Mouse (Mus musculus) midbrain, embryonic 14.5 days (tissue): ENCODE measurements at regions not wholly inside any gene's neighbourhood (a gene's known extent, or its start where the extent isn't known, plus 50 kb on each side); places are given as distances from the start of the nearest gene placed in this dataset.

Experiments
- ATAC-seq: fragments of 200-750 bp; cut with Nextera tagmentation; 2 replicates; pipeline ENCODE4 v1.8.0; 2017; ENCODE audit warnings: moderate number of reproducible peaks, moderate library complexity; ENCODE audit not compliant: low FRiP score, low TSS enrichment
- DNase-seq: peaks from one replicate; pipeline ENCODE4 v3.0.0-alpha.2; 2015
- H3K27ac ChIP-seq: fragments of 300-500 bp; sonication (generic); replicated peaks from 2 replicates; pipeline ENCODE4 v1.5.1; 2014; ENCODE audit warnings: mild to moderate bottlenecking, low read depth, low read length, moderate library complexity
- H3K27me3 ChIP-seq: fragments of 300-500 bp; sonication (generic); 2 replicates; pipeline ENCODE4 v1.6.1; 2014; ENCODE audit warnings: low read length, control low read depth, mixed read lengths; ENCODE audit not compliant: control insufficient read depth, insufficient read depth
- H3K36me3 ChIP-seq: fragments of 300-500 bp; sonication (generic); 2 replicates; pipeline ENCODE4 v1.6.1; 2014; ENCODE audit warnings: low read length, control low read depth; ENCODE audit not compliant: control insufficient read depth, insufficient read depth
- H3K4me1 ChIP-seq: fragments of 300-500 bp; sonication (generic); 2 replicates; pipeline ENCODE4 v1.6.1; 2014; ENCODE audit warnings: mild to moderate bottlenecking, antibody characterized with exemption, low read length, control low read depth; ENCODE audit not compliant: control insufficient read depth, insufficient read depth
- H3K4me2 ChIP-seq: fragments of 300-500 bp; sonication (generic); 2 replicates; pipeline ENCODE4 v1.6.1; 2014; ENCODE audit warnings: mild to moderate bottlenecking, low read length, moderate library complexity
- H3K4me3 ChIP-seq: fragments of 300-500 bp; sonication (generic); replicated peaks from 2 replicates; pipeline ENCODE4 v1.5.1; 2014; ENCODE audit warnings: low read depth, low read length
- H3K9ac ChIP-seq: fragments of 300-500 bp; sonication (generic); replicated peaks from 2 replicates; pipeline ENCODE4 v1.6.1; 2014; ENCODE audit warnings: mild to moderate bottlenecking, low read length, moderate library complexity
- H3K9me3 ChIP-seq: fragments of 300-500 bp; sonication (generic); 2 replicates; pipeline ENCODE4 v1.6.1; 2016; ENCODE audit warnings: low read length, control low read depth, mixed read lengths; ENCODE audit not compliant: control insufficient read depth
- WGBS: fragments of 180-500 bp; shearing (Covaris S2); extraction: QIAGEN DNeasy Blood & Tissue Kit; methylation state at CpG from one replicate; pipeline ENCODE4 v1.1.7; 2014; 5-methylcytosine and 5-hydroxymethylcytosine counted together

DNA sequence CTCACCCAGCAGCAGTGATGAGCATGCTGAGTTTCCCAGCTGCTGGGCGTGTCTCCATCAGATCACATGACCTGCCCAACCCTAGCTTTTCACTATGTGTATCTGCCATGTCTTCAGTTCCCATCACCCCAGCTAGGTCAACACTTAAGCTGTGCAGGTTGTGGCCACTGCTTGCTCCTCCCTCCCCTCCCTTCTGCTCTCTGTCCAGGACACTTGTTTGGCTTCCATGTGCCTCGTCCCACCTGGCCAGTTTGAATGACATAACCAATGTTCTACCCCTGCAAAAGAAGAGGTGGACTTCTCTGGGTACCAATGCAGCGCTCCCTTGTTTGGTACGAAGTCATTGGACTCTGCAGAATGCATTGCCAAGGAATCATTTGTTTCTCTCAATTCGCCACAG, 460.7 kb downstream of the Wdr11 start:
- 93% methylated on average over 5 of the region's 5 CpGs for WGBS
- Histone ChIP-seq H3K36me3 (no peaks in the 10 kb centered on the region), H3K4me2 (no peak overlapping the region)

DNA sequence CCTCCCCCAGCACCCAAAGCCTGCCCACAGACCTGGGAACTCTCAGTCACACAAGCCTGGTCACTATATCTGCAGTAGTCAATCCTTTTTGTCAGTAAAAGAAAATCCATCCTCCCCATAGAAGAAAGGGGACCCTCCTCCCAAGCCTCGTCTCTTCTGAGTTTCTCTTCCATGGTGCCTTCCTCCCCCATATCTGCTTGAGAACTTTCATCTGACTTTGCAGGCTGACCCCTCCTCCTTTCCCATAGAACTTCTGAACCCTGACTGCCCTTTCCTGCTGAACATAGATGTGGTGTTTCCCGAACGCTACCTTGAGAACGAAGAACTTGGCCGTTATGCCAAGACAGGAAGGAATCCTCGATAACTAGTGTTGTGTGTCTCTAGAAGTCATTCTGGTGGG, 462.5 kb downstream of the Ate1 start:
- Histone ChIP-seq H3K4me1 (no peaks in the 10 kb centered on the region), H3K9ac (no peak overlapping the region), H3K36me3 (no peaks in the 10 kb centered on the region), H3K27ac (no peak overlapping the region), H3K4me3 (no peak overlapping the region), H3K4me2 (no peak overlapping the region), H3K9me3 (no peaks in the 10 kb centered on the region), H3K27me3 (no peaks in the 10 kb centered on the region)
- ATAC-seq = no peak
- 86% methylated on average over 6 of the region's 6 CpGs for WGBS
- DNase-seq = no peak

More for the DNA sequence above, 460.7 kb downstream of the Wdr11 start:
- H3K4me3 ChIP-seq = no peak overlapping the region
- no peak overlapping the region for H3K27ac ChIP-seq
- no peaks in the 10 kb centered on the region for H3K4me1 ChIP-seq
- no peak overlapping the region for H3K9ac ChIP-seq
- H3K27me3 ChIP-seq = no peaks in the 10 kb centered on the region
- no peak for ATAC-seq
- no peak for DNase-seq
- H3K9me3 ChIP-seq = no peaks in the 10 kb centered on the region

- ATAC-seq (no peak), DNase-seq (no peak)
- Histone ChIP-seq H3K9me3 (no peaks in the 10 kb centered on the region), H3K27me3 (no peaks in the 10 kb centered on the region), H3K27ac (no peak overlapping the region), H3K4me3 (no peak overlapping the region), H3K9ac (no peak overlapping the region), H3K36me3 (no peaks in the 10 kb centered on the region), H3K4me1 (no peaks in the 10 kb centered on the region), H3K4me2 (no peak overlapping the region)
- whole genome bisulfite sequencing = 86% methylated on average over 12 of the region's 12 CpGs
These were observed 461.9 kb downstream of the Ate1 start for GRCm38 (mm10) chr7:130058267-130058666.

GRCm38 (mm10) chr7:130059684-130060607, 460.2 kb downstream of the Ate1 start:
- H3K4me3 ChIP-seq = no peak overlapping the region
- H3K9ac ChIP-seq = no peak overlapping the region
- ATAC-seq = no peak
- H3K9me3 ChIP-seq = no peaks in the 10 kb centered on the region
- 78% methylated on average over 15 of the region's 15 CpGs for WGBS
- H3K4me1 ChIP-seq = no peaks in the 10 kb centered on the region
- no peak overlapping the region for H3K4me2 ChIP-seq
- H3K36me3 ChIP-seq = no peaks in the 10 kb centered on the region
- H3K27ac ChIP-seq = no peak overlapping the region
- H3K27me3 ChIP-seq = no peaks in the 10 kb centered on the region
- no peak for DNase-seq

DNA sequence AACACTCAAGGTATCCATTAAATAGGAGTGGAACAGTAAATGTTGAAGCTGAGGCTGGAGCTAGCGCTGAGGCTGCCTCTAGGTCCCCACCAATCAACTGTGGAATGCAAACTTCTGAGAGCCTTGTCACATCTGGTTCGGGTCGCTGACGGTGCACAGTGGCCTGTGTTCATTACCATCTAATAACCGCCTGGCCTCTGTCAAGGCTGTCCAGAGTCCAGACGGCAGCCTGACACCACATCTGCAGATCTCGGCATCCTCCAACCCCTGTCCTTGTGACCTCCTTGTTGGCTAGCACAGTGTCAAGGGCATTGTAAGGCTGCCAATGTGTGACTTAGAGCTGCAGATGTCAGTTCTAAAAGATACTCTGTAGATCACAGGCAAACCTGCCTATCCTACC, 455.7 kb downstream of the Ate1 start:
- Histone ChIP-seq H3K4me1 (no peaks in the 10 kb centered on the region), H3K9ac (no peak overlapping the region), H3K36me3 (no peaks in the 10 kb centered on the region), H3K9me3 (no peaks in the 10 kb centered on the region), H3K27me3 (no peaks in the 10 kb centered on the region), H3K4me3 (no peak overlapping the region), H3K27ac (no peak overlapping the region), H3K4me2 (no peak overlapping the region)
- DNase-seq (no peak), ATAC-seq (no peak)
- WGBS = 68% methylated on average over 7 of the region's 7 CpGs

DNA sequence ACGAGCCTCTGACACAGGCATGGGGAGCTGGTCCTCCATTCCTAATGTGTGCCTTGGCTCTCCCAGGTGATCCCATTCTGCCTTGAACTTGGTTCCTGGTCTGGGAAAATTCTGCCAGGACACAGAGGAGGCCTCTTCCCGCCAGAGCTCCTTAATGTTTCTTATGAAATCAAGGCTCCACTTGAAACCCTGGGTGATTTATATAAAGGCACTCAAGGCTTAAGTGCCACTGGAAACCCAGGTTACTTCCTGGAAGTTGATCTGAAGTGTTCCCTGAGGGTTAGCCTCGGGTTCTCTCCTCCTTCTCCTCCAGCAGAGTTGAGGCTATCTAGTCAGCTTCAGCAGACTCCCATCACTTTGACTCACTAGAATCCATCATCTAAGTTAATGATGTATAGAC, 451.9 kb downstream of the Ate1 start:
- Histone ChIP-seq H3K4me2 (no peak overlapping the region), H3K36me3 (no peaks in the 10 kb centered on the region), H3K27ac (no peak overlapping the region), H3K27me3 (no peaks in the 10 kb centered on the region), H3K9me3 (no peaks in the 10 kb centered on the region), H3K9ac (no peak overlapping the region), H3K4me3 (no peak overlapping the region), H3K4me1 (peaks cover under 1% of the 10 kb centered on the region; the same call in 1 of the 2 replicates)
- ATAC-seq = no peak
- DNase-seq = no peak
- WGBS = 68% methylated on average over 3 of the region's 3 CpGs

GRCm38 (mm10) chr7:130073388-130073787, 446.8 kb downstream of the Ate1 start:
- no peak overlapping the region for H3K9ac ChIP-seq
- DNase-seq (no peak), ATAC-seq (no peak)
- 63% methylated on average over 11 of the region's 11 CpGs for WGBS
- no peak overlapping the region for H3K4me3 ChIP-seq
- H3K27me3 ChIP-seq = no peaks in the 10 kb centered on the region
- peak overlapping the region; percentile 51 for H3K4me2 ChIP-seq
- H3K27ac ChIP-seq = no peak overlapping the region
- no peaks in the 10 kb centered on the region for H3K36me3 ChIP-seq
- no peaks in the 10 kb centered on the region for H3K9me3 ChIP-seq
- peaks cover 4% of the 10 kb centered on the region; the same call in 1 of the 2 replicates for H3K4me1 ChIP-seq

GRCm38 (mm10) chr7:130073890-130074819, 446.0 kb downstream of the Ate1 start:
- Histone ChIP-seq H3K9me3 (no peaks in the 10 kb centered on the region), H3K4me1 (peaks cover 4% of the 10 kb centered on the region; the same call in 1 of the 2 replicates), H3K4me2 (peak overlapping the region; percentile 51), H3K9ac (peak overlapping the region; percentile 36; the same call in 1 of the 2 replicates), H3K4me3 (peak overlapping the region; percentile 18), H3K27ac (no peak overlapping the region), H3K36me3 (no peaks in the 10 kb centered on the region), H3K27me3 (no peaks in the 10 kb centered on the region)
- WGBS = 31% methylated on average over 27 of the region's 27 CpGs
- DNase-seq = peak; percentile 73
- no peak for ATAC-seq
